Mouse (Mus musculus): ENCODE data around the gene Icos. TPM values are rescaled to one million over a fixed set of nuclear protein-coding genes. Genes with fewer than 3 reads are reported as not detected.

The Icos gene
- polyA plus RNA-seq, 1 experiment from 2014 or later, result 0.09 TPM

GRCm38 (mm10) chr1:61006229-61006628, 28.5 kb downstream of the Icos start:
- Histone ChIP-seq H3K9ac (replicated peaks; ENCODE audit: low read depth, low read length) (no peak overlapping the region), H3K4me2 (ENCODE audit: low read length) (no peak overlapping the region), H3K27ac (ENCODE audit: low read length) (no peak overlapping the region), H3K27me3 (replicated peaks; ENCODE audit: control insufficient read depth, insufficient read depth, low read length) (no peaks in the 10 kb centered on the region), H3K4me1 (replicated peaks; ENCODE audit: control insufficient read depth, insufficient read depth, low read length) (no peaks in the 10 kb centered on the region), H3K4me3 (replicated peaks; ENCODE audit: low read length) (no peak overlapping the region), H3K36me3 (ENCODE audit: control insufficient read depth, insufficient read depth) (no peaks in the 10 kb centered on the region), H3K9me3 (ENCODE audit: control insufficient read depth, low read length) (no peaks in the 10 kb centered on the region)
- WGBS, result 97% methylated on average over 2 of the region's 2 CpGs
- no peak for ATAC-seq

DNA sequence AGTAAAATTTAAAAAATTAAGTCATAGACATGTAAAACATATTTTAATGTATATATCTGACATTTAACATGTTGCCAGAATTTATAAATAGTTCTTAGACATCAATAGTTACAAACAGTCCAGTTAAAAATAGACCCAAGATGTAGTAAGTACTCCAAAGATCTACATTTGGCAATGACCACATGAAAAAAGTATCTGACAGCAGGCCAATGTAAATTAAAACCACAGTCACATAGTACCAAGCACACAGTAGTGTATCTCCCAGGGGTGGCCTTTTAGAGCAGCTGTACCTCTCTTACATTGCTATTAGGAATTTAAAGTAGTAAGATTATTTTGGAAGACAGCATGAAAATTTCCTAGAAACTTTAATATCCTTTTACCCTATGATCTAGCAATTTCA, 29.8 kb downstream of the Icos start:
- Histone ChIP-seq H3K27ac (ENCODE audit: low read length) (no peak overlapping the region), H3K27me3 (replicated peaks; ENCODE audit: control insufficient read depth, insufficient read depth, low read length) (no peaks in the 10 kb centered on the region), H3K9ac (replicated peaks; ENCODE audit: low read depth, low read length) (no peak overlapping the region), H3K36me3 (ENCODE audit: control insufficient read depth, insufficient read depth) (no peaks in the 10 kb centered on the region), H3K4me2 (ENCODE audit: low read length) (no peak overlapping the region), H3K4me3 (replicated peaks; ENCODE audit: low read length) (no peak overlapping the region), H3K4me1 (replicated peaks; ENCODE audit: control insufficient read depth, insufficient read depth, low read length) (no peaks in the 10 kb centered on the region), H3K9me3 (ENCODE audit: control insufficient read depth, low read length) (no peaks in the 10 kb centered on the region)
- ATAC-seq, result no peak

GRCm38 (mm10) chr1:61016578-61017118, 38.9 kb downstream of the Icos start:
- Histone ChIP-seq H3K9me3 (ENCODE audit: control insufficient read depth, low read length) (no peaks in the 10 kb centered on the region), H3K4me1 (replicated peaks; ENCODE audit: control insufficient read depth, insufficient read depth, low read length) (no peaks in the 10 kb centered on the region), H3K27me3 (replicated peaks; ENCODE audit: control insufficient read depth, insufficient read depth, low read length) (no peaks in the 10 kb centered on the region), H3K4me2 (ENCODE audit: low read length) (no peak overlapping the region), H3K4me3 (replicated peaks; ENCODE audit: low read length) (no peak overlapping the region), H3K36me3 (ENCODE audit: control insufficient read depth, insufficient read depth) (no peaks in the 10 kb centered on the region), H3K27ac (ENCODE audit: low read length) (no peak overlapping the region), H3K9ac (replicated peaks; ENCODE audit: low read depth, low read length) (no peak overlapping the region)
- WGBS, result 84% methylated on average over 1 of the region's 1 CpGs
- no peak for ATAC-seq

DNA sequence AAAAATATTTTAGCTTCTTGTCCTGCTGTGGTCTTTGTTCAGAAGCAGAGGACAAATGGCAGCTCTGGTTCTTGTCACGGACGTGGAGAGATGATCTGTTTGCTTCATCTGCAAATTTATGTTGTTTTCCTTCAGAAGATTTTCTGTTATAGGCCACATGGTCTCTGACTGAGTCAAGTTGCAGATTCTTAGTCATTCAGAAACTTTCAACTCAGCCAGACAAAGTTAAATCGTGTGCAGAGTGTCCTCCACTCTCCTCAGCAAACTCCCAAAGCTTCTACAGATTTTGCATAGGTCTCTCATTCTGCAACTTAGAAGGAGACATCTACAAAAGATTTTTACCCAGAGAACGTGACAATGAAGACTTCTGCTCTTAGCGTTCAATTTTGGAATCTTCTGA, 49.0 kb downstream of the Icos start:
- Histone ChIP-seq H3K27me3 (replicated peaks; ENCODE audit: control insufficient read depth, insufficient read depth, low read length) (no peaks in the 10 kb centered on the region), H3K9me3 (ENCODE audit: control insufficient read depth, low read length) (no peaks in the 10 kb centered on the region), H3K27ac (ENCODE audit: low read length) (no peak overlapping the region), H3K4me3 (replicated peaks; ENCODE audit: low read length) (no peak overlapping the region), H3K9ac (replicated peaks; ENCODE audit: low read depth, low read length) (no peak overlapping the region), H3K4me1 (replicated peaks; ENCODE audit: control insufficient read depth, insufficient read depth, low read length) (no peaks in the 10 kb centered on the region), H3K36me3 (ENCODE audit: control insufficient read depth, insufficient read depth) (no peaks in the 10 kb centered on the region), H3K4me2 (ENCODE audit: low read length) (no peak overlapping the region)
- WGBS, result 85% methylated on average over 5 of the region's 5 CpGs
- ATAC-seq, result no peak

DNA sequence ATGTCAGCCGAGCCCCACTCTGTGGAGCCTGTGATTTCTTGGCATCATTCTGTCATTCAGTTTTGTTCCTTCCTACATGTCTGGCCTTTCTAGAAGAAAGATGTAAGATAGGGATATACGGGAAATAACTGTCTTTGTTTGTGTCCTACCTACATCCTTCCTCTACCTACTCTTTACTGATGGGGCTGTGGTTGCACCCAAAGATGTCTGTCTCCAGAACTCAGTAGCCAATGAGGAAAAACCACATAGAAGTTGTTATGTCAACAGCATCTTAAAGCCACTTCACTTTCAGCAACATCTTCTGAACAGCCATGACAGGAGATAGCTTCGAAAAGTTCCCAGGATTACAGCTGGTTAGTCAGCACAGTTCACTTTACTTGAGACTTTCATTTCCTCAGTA, 49.8 kb downstream of the Icos start:
- Histone ChIP-seq H3K4me1 (replicated peaks; ENCODE audit: control insufficient read depth, insufficient read depth, low read length) (no peaks in the 10 kb centered on the region), H3K27me3 (replicated peaks; ENCODE audit: control insufficient read depth, insufficient read depth, low read length) (no peaks in the 10 kb centered on the region), H3K4me3 (replicated peaks; ENCODE audit: low read length) (no peak overlapping the region), H3K9ac (replicated peaks; ENCODE audit: low read depth, low read length) (no peak overlapping the region), H3K9me3 (ENCODE audit: control insufficient read depth, low read length) (no peaks in the 10 kb centered on the region), H3K27ac (ENCODE audit: low read length) (no peak overlapping the region), H3K36me3 (ENCODE audit: control insufficient read depth, insufficient read depth) (no peaks in the 10 kb centered on the region), H3K4me2 (ENCODE audit: low read length) (no peak overlapping the region)
- no peak for ATAC-seq
- WGBS, result 92% methylated on average over 3 of the region's 3 CpGs

DNA sequence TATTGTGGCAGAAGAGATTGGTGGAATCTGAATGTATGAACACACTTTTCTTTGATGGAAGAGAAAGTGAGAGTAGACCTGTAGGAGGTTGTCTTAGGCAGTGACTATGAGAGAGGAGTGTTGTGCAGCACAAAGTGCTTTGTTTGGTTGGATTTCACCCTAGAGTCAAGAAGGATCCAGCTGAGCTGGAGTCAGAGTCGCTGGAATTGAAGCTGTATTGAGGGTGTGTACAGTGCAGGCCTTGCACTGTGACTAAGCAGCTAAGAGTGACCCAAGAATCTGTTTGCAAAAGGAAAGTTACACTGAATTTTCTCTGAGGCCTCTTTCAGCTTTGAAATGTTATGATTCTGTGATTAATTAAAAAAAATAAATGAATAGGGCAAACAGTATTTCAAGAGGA, 52.2 kb downstream of the Icos start:
- WGBS, result 50% methylated on average over 1 of the region's 1 CpGs
- no peaks in the 10 kb centered on the region for H3K9me3 ChIP-seq (ENCODE audit: control insufficient read depth, low read length)

DNA sequence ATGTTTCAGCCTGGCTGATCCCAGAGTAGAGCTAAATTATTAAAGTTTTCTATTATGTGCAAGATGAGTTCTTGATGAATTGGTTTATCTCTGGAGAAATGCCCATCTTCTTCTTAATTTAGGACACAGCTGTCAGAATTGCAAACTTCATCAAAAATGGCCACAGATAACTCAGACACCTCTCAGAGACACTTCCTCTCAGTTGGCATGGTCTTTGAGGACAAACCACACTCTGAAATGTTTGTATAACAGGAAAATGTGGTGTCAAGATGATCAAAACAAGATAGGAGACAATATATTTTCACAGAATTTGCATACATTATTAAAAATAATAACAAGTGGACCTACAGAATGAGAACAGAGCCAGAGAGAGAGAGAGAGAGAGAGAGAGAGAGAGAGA, 52.8 kb downstream of the Icos start:
- Histone ChIP-seq H3K27me3 (replicated peaks; ENCODE audit: control insufficient read depth, insufficient read depth, low read length) (no peaks in the 10 kb centered on the region), H3K4me3 (replicated peaks; ENCODE audit: low read length) (no peak overlapping the region), H3K9ac (replicated peaks; ENCODE audit: low read depth, low read length) (no peak overlapping the region), H3K36me3 (ENCODE audit: control insufficient read depth, insufficient read depth) (no peaks in the 10 kb centered on the region), H3K4me1 (replicated peaks; ENCODE audit: control insufficient read depth, insufficient read depth, low read length) (no peaks in the 10 kb centered on the region), H3K4me2 (ENCODE audit: low read length) (no peak overlapping the region), H3K9me3 (ENCODE audit: control insufficient read depth, low read length) (no peaks in the 10 kb centered on the region), H3K27ac (ENCODE audit: low read length) (no peak overlapping the region)
- no peak for ATAC-seq

More for the DNA sequence above, 52.2 kb downstream of the Icos start:
- no peak for ATAC-seq
- Histone ChIP-seq H3K4me2 (ENCODE audit: low read length) (no peak overlapping the region), H3K27ac (ENCODE audit: low read length) (no peak overlapping the region), H3K4me1 (replicated peaks; ENCODE audit: control insufficient read depth, insufficient read depth, low read length) (no peaks in the 10 kb centered on the region), H3K27me3 (replicated peaks; ENCODE audit: control insufficient read depth, insufficient read depth, low read length) (no peaks in the 10 kb centered on the region), H3K4me3 (replicated peaks; ENCODE audit: low read length) (no peak overlapping the region), H3K9ac (replicated peaks; ENCODE audit: low read depth, low read length) (no peak overlapping the region), H3K36me3 (ENCODE audit: control insufficient read depth, insufficient read depth) (no peaks in the 10 kb centered on the region)

DNA sequence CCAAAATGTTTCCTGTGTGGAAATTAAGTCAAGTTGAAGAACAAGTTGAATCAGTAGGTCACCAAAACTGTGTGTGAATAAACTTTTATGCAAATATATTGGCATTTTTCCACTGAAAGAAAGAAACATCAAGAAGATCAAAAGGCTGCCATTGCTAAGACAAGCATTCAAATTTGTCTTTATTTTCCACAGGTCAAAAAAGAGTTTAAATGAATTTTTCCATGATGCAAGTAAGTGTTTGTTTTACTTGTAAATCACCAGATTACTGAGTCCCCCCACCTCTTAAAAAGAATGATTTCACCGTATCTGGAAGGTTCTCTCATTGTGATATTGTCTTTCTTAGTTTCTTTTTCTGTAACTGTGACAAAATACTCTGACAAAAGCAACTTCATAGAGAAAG, 57.5 kb downstream of the Icos start:
- Histone ChIP-seq H3K36me3 (ENCODE audit: control insufficient read depth, insufficient read depth) (no peaks in the 10 kb centered on the region), H3K27ac (ENCODE audit: low read length) (no peak overlapping the region), H3K4me3 (replicated peaks; ENCODE audit: low read length) (no peak overlapping the region), H3K9ac (replicated peaks; ENCODE audit: low read depth, low read length) (no peak overlapping the region), H3K4me1 (replicated peaks; ENCODE audit: control insufficient read depth, insufficient read depth, low read length) (no peaks in the 10 kb centered on the region), H3K27me3 (replicated peaks; ENCODE audit: control insufficient read depth, insufficient read depth, low read length) (no peaks in the 10 kb centered on the region), H3K9me3 (ENCODE audit: control insufficient read depth, low read length) (no peaks in the 10 kb centered on the region), H3K4me2 (ENCODE audit: low read length) (no peak overlapping the region)
- no peak for ATAC-seq
- 45% methylated on average over 1 of the region's 1 CpGs for WGBS

DNA sequence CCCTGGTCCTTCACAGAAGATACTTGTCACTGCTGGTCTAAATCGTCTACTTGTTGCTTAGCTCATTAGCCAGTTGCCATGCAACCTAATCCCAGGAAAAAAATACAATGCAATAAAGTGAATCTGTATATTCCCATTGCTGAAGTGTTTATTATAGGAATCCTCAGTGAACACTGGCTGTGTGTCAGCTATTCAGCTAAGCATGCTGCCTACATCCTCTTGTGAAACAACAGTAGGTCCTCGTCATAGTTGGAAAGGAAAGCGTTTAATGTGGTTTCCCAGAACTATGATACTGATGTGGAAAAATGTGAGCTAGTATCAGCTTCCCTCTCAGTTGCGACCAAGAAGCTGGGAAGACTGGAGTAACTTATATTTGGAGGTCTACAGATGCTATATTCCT, 60.5 kb downstream of the Icos start:
- 63% methylated on average over 4 of the region's 4 CpGs for WGBS
- no peaks in the 10 kb centered on the region for H3K27me3 ChIP-seq (replicated peaks; ENCODE audit: control insufficient read depth, insufficient read depth, low read length)
- no peaks in the 10 kb centered on the region for H3K4me1 ChIP-seq (replicated peaks; ENCODE audit: control insufficient read depth, insufficient read depth, low read length)
- H3K4me2 ChIP-seq (ENCODE audit: low read length), result no peak overlapping the region
- H3K27ac ChIP-seq (ENCODE audit: low read length), result no peak overlapping the region
- H3K9ac ChIP-seq (replicated peaks; ENCODE audit: low read depth, low read length), result no peak overlapping the region
- no peaks in the 10 kb centered on the region for H3K36me3 ChIP-seq (ENCODE audit: control insufficient read depth, insufficient read depth)
- H3K4me3 ChIP-seq (replicated peaks; ENCODE audit: low read length), result no peak overlapping the region
- no peaks in the 10 kb centered on the region for H3K9me3 ChIP-seq (ENCODE audit: control insufficient read depth, low read length)
- no peak for ATAC-seq

DNA sequence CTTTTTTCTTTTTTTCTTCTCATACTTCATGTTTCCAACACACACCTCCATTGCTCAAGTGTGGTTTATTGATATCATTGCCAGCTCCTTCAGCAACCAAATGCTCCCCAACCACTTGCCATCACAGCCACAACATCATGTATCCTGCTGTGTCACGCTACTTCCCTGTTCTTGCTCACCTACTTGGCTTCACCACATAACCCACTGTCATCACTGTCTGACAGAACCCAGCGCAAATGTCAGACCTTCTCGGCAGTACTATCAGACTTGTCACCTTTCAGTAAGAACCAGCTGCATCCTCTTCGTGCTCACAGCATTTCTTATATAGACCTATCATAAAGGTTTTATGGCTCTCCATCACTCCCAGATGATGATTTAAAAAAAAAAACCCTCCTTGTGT, 61.6 kb downstream of the Icos start:
- H3K4me3 ChIP-seq (replicated peaks; ENCODE audit: low read length), result no peak overlapping the region
- H3K4me1 ChIP-seq (replicated peaks; ENCODE audit: control insufficient read depth, insufficient read depth, low read length), result no peaks in the 10 kb centered on the region
- no peaks in the 10 kb centered on the region for H3K27me3 ChIP-seq (replicated peaks; ENCODE audit: control insufficient read depth, insufficient read depth, low read length)
- no peak overlapping the region for H3K9ac ChIP-seq (replicated peaks; ENCODE audit: low read depth, low read length)
- no peak overlapping the region for H3K27ac ChIP-seq (ENCODE audit: low read length)
- WGBS, result 92% methylated on average over 4 of the region's 4 CpGs
- H3K36me3 ChIP-seq (ENCODE audit: control insufficient read depth, insufficient read depth), result no peaks in the 10 kb centered on the region
- H3K9me3 ChIP-seq (ENCODE audit: control insufficient read depth, low read length), result no peaks in the 10 kb centered on the region
- ATAC-seq, result no peak
- H3K4me2 ChIP-seq (ENCODE audit: low read length), result no peak overlapping the region

Data from forebrain, embryonic 16.5 days (tissue).